Mouse (Mus musculus) right cerebral cortex, postnatal 4 days (tissue): ENCODE results near the gene Jpt1.
A peak's percentile ranks its signal among the peaks of the same experiment; 100 is the strongest.
"Not testable (repeated sequence)": the region's sequence is repeated elsewhere in the genome, so short reads cannot be mapped to it uniquely, and the experiment has no call there.

Experiments
- DNase-seq: peaks from one replicate; pipeline ENCODE4 v3.0.0-alpha.2; 2022

Jpt1 gene

DNA sequence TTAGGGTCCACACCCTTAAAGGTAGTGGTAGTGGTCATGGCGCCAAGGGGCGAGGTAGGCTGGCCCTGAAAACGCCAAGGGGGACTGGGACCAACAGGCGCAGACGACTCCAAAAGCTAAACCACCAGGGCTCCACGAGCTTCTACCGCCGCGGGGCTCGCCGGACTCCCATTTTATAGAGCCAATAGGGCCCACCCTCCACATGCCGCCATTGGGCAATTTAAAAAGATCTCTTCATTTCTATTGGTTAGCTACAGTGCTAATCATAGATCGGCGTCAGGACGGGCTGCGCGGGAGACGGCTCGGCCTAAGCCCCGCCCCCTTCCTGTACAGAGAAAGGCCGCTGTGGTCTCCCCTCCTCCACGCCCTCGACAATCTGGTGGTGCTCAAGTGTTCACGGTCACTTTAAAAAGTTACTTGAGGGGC lies at the start of gene Jpt1:
Gene Jpt1, minus strand, starts transcription at position 150 of the 426 bp plus-strand sequence.
- peak; percentile 91 for DNase-seq

- DNase-seq = no peak
These were observed 49.2 kb upstream of the Jpt1 start for GRCm38 (mm10) chr11:115563406-115563805.

DNA sequence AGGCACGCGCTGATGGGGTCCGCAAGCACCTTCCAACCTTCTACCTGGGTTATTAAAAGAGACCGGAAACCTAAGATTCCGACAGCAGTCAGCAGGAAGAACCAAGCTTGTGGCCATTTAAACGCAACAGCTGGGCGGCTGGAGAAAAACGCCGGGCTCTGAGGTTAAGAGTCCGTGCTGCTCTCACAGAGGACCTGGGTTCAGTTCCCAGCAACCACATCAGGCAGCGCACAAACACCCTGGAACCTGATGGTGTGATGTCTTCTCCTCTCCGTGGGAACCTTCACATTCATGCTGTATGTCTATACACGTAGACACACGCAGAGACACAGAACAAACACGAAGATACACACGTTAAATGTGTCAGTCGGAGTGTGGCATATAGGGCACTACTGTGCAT lies 41.5 kb upstream of the Jpt1 start:
- DNase-seq = no peak

DNA sequence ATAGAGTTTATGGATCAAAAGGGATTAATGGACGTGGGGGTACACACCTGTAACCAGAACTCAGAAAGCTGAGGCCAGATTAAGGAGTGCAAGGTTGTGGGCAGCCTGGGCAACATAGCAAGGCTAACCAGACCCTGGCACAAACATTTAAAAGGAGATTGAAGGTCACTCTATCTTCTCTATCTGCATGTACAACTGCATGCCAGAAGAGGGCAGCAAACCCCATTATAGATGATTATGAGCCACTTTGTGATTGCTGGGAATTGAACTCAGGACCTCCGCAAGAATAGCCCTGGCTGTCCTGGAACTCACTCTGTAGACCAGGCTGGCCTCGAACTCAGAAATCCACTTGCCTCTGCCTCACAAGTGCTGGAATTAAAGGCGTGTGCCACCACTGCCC lies 38.6 kb upstream of the Jpt1 start:
- DNase-seq = no peak

DNA sequence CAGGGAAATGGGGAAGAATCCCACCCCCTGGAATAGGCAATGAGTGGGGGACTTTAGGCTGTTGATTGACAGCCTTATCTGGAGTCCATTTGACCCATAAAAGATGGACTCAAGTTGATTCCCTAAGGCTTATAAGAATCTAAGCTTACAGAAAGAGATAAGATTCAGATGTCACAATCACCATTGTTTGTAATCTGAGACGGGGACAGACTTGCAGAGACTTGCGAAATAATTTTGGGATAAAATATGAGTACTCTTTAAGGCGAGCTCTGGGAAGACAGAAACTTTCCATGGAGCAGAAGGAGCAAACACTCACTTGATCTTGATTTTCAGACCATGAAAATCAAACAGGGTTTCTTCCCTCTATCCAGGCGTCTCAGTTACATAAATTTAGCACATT lies 29.4 kb upstream of the Jpt1 start:
- no peak for DNase-seq

GRCm38 (mm10) chr11:115538045-115538444 lies 23.9 kb upstream of the Jpt1 start:
- DNase-seq = no peak

GRCm38 (mm10) chr11:115536856-115537568 lies 22.8 kb upstream of the Jpt1 start:
- DNase-seq = no peak

DNA sequence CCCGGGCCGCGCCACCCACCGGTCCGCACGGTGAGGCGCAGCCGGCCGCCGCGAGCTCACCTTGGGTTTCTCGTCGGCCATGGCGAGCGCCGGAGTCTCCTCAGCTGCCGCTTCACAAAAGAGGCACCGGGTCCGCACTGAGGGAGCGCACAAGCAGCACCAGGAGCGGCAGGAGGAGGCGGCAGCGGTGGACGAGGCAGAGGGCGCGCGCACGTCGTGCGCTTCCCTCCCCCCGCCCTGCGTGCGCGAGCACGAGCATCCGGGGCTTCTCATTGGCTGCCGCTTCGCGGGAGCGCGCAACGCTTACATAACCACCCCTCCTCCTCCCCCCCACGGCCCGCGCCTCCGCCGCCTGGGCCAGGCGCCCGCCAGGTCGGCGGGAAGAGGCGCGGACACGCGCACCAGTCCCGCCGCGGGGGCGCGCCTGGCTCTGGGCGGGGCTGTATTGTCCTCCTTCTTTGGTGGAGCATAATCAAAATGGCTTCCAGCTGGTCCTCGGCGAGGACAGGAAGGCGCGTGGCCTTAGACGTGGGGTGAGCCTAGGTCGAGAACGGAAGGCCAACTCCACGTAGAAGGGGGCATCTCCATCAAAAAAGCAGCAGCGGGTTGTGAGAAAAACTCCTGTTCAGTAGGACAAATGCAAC lies 22.0 kb upstream of the Jpt1 start, which contains the start of gene Sumo2:
Gene Sumo2, minus strand, starts transcription at position 239 of the 644 bp plus-strand sequence.
- DNase-seq = peak; percentile 99

DNA sequence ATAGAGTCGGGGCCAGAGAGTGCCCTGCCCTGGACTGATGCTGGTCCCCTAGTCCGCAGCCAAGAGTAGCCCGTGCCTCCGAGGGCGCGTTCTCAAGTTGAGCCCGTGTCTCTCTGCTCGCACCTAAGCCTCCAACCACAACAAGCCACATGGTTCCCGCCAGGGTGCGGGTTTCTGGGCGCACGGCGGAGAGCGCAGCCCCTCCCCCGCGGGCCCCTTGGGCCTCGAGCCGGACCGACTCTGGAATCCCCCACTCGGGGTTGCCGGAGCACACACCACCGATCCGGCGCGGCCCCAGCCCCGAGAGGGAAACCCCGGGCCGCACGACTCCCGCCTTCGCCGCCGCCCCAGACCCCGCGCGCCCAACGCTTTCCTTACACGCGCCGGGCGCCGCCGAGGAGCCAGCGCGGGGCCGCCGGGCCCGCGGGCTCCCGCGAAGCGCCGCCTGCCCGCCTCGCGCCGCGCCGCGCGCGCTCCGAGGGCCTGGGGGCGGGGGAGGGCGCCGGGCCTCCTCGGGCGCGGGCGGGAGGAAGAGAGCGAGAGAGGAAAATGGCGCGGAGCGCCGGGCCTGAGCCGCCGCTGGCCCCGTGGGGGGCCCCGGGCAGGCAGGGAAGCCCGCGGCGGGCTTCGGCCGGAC lies 21.3 kb upstream of the Jpt1 start:
- DNase-seq = peak; percentile 73

DNA sequence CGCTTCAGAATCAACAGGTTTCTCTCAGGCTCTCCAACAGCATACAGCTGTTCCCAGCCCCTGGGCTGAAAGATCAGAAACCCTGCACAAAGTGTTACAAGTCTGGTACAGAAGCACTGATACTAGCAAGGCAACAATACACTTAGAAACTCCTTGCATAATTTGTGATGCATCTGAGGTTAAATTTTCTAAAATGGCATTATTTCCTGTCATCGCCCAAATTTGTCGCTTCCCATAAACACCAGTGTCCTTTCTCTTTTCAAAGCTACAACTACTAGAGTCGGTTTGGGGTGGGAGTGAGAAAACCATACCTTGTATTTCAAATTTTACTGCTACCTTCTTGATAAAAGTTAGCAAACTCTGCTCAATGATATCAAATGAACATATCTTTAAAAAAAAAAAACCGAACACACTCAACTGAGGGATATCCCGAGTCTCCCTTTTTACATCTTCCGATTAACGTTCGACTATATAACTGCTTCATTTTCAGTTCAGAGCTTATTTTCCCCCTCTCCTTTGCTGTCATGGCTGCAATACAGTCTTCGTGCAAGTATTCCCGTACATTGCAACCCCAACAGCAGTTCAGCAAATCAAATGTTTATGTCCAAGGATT lies 20.7 kb upstream of the Jpt1 start:
- no peak for DNase-seq

- not testable (repeated sequence) for DNase-seq
These were observed 12.3 kb upstream of the Jpt1 start for GRCm38 (mm10) chr11:115526446-115526845.

DNA sequence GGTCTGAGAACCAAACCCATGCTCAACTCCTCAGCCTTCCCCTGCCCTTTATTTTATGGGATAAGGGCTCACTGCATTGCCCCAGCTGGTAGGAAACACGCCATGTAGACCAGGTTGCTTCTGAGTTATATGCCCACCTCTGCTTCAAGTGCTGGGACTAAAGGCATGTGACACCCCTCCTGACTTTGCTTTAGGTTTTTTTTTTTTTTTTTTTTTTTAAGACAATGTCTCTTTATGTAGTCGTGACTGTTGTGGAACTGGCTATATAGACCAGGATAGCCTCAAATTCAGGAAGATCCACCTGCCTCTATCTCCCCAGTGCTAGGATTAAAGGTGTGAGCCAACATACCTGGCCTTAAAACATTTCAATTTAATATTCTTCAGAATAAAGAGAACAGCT lies 8.5 kb upstream of the Jpt1 start:
- DNase-seq = no peak

DNA sequence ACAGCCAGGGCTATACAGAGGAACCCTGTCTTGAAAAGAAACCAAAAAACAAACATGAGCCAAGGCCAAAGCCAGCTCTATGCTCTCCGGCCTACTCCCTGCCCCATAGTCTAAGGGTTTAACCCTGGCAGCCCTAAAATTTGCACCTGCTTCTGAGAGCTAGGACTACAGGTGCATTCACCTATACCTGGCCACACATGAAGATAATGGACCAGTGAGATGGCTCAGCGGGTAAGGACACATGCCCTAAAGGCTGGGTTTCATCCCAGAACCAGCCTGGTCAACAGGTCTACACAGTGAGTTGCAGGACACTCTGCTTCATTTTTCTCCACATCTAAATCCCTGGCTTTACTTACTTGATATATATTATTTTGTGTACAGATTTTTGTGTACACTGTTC lies 8.1 kb upstream of the Jpt1 start:
- DNase-seq = no peak

GRCm38 (mm10) chr11:115521080-115521479 lies 6.9 kb upstream of the Jpt1 start:
- no peak for DNase-seq

DNA sequence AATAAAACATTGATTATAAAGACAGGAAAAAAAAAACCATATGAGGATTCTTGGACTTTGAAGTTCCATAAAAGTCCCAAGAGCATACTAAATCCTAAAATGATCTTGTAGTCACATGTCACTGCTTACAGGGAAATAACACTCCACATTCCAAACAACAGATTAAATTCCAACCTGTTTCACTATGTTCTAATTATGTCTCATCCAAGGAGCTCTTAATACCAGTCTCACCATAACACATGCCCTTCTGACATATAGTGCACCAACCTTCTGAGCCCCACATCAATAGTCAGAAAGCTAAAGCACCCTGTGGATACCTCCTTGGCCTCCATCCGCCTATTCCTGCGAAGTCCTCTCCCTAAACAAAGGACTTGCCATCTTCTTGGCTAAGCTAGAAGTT lies 6.0 kb upstream of the Jpt1 start:
- DNase-seq = no peak

DNA sequence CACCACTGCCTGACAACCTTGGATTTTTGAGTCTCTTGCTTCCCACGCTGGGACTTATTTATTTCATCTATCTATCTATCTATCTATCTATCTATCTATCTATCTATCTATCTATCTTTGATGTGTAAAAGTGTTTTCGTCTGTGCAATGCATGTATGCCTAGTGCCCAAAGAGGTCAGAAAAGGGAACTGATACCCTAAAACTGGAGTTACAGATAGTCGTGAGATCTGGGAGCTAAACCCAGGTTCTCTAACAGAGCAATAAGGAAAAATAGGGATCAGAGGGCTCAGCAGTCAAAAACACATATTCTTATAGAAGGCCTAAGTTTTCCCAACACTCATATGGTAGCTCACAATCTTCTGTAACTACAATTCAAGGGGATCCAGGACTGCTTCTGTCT lies 5.4 kb upstream of the Jpt1 start:
- DNase-seq = no peak

DNA sequence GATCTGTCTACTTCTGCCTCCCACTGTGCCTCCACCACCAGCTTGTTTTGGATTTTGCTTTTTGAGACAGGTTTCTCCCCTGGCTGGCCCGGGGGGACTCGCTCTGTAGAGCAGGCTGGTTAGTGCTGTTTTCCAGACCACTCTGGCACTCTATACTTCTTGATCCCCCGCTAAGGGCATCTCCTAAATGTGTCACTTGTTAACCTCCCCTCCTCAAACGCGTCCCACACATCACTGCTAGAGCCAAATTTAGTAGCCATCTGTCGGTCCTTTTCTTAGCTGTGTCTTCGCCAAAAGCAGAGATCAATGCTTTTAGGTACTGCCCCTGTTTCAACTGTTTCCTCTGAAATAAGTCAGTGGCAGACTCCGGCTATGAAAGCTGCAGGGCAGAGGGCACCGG lies 4.5 kb upstream of the Jpt1 start:
- no peak for DNase-seq

DNA sequence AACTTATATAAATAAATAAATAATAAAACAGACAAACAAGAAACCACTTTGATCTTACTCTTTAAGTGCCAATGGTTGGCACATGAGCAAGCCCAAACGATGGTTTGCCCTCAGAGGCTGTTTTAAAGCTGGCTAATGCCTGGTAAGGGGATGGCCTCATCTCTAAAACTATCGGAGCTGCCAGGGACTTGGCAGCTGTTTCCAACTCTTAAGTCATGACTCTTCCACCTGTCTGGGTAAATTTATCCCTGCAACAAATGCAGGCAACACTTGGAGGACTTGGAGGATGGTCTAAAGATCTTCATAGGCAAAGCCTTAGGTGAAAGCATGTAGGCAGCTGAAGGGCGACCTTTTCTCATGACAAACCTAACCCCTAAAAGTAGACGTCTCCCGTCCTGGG lies 2.8 kb upstream of the Jpt1 start:
- DNase-seq = no peak

DNA sequence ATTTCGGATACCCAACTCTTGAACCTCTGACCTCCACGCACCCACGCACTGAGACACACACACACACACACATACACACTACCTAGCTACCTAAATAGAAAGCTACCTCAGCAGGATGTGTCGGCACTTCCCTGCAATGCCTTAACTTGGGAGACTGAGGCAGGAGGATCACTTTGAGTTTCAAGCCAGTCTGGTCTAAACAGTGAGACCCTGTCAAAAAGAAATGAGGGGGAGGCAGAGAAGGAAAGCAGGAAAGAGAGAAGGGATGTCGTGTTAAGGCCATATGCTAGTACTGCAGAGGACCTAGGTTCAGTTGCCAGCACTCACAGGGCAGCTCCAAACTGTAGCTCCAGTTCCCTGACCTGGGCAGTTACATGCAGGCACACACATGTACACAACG lies 834 bp upstream of the Jpt1 start:
- no peak for DNase-seq

GRCm38 (mm10) chr11:115513271-115514237 lies 633 bp downstream of the Jpt1 start:
- peak; percentile 55 for DNase-seq

GRCm38 (mm10) chr11:115512407-115513183 lies 1.6 kb downstream of the Jpt1 start:
- DNase-seq = no peak

- no peak for DNase-seq
These were observed 2.2 kb downstream of the Jpt1 start for GRCm38 (mm10) chr11:115512004-115512403.
